Mouse (Mus musculus) left cerebral cortex, postnatal 10 days (tissue): Measurements from ENCODE around the gene Gm9732. TPM values are rescaled to one million over a fixed set of nuclear protein-coding genes. Genes with fewer than 3 reads are reported as not detected.
"Not testable (repeated sequence)": the region's sequence is repeated elsewhere in the genome, so short reads cannot be mapped to it uniquely, and the experiment has no call there.

Source experiments
- DNase-seq, 2 experiments: peaks; one replicate each; pipeline ENCODE4 v3.0.0; 2021 to 2022; ENCODE audit warnings: low spot score in 2 of 2, mixed read lengths in 1 of 2; ENCODE audit errors: extremely low spot score in 1 of 2
- intact Hi-C: fragments of 180-260 bp; cut with DNase I; formaldehyde crosslinking; loops from one replicate; pipeline ENCODE4 v1.15.1; 2025
- total RNA-seq, 2 experiments: library from RNA; stranded (reverse); gene quantifications; 2 replicates each; pipeline ENCODE4 v1.2.3; 2021

Gene Gm9732
- total RNA-seq = not detected

DNA sequence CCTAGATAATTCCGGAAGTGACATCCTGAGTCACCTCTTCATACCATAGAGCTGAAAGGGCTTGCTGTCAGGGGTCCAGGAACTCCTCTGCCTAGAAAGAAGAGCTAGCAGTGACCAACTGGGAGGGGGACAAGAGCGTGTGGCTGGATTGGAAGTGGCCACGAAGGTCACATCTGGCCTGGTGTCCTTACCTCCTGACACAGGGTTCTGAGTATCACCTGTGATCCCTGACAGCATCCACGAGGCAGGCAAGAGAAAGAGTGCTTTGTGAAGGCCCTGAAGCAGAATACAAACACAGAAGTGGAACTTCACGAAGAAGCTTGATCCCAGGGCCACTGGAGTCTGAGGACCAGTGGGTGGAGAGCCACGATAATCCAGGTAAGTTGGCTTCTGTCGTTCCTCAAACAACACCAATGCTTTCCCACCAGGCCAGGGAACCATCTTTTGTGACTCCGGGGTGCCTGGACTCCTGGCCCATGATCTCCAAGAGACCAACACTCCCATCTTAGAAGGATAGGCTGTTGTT, at the start of gene Gm9732:
Gm9732 (plus strand) TSS at position 51 of the 526 bp plus-strand sequence.
- peak in 1 of 2 experiments; percentile 34 for DNase-seq

DNA sequence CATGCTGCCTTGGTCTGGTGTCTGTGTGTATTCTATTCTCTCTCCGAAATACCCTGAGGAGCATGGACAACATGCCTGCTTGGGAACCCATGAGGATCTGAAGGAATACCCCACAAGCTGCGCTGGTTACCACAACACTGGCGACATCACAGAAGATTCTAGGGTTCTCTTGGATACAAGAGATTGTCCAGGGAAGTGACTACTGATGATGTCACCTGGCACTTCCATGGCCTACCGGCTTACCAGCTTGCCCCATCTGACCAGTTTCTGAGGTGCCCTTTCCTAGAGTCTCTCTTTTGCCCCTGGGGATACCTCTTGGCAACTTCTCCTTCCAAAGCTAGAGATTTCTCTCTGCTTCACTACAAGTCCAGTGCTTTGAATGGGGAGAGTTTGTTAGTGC, 39.6 kb upstream of the Gm9732 start, which contains the start of gene Gm8122:
Gm8122 (minus strand) TSS at position 101 of the 400 bp plus-strand sequence.
- intact Hi-C loops, DNase-seq: not testable (repeated sequence)

More for the DNA sequence above, at the start of gene Gm9732:
- intact Hi-C loops = not testable (repeated sequence)

- DNase-seq, intact Hi-C loops: not testable (repeated sequence)
Observed at GRCm38 (mm10) chr14:43237769-43238168, 37.1 kb upstream of the Gm9732 start.

DNA sequence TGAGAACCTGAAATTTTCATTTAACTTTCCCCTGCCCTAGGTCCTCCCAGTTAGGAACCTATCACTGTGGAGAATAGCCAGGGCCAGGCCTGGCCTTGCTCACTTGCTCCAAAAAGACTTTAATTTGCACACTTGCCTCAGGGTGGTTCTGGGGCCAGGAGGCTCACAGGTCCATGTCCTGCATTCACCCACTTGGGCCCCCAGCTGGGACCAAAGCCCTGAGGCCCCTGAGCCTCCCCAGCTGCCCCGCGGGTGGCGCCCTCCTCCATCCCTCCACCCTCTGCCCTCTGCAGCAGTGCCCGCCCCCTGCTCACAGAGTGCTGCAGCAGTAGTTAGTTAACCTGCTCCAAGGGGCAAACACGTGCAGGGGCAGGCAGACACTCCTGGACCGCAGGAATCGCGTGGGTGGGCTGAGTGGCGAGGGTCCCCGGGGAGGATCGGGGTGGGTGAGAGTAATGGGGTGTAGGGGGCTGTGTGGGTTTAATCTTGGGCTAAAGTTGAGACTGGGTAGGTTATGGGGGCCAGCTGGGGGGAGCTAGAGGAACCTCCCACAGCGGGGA, 25.1 kb upstream of the Gm9732 start:
- peak in 1 of 2 experiments; percentile 50 for DNase-seq
- intact Hi-C loops = loop anchor here (10.0 kb wide), 1 partner anchor 285 kb away; no protein-coding TSS in a partner anchor

DNA sequence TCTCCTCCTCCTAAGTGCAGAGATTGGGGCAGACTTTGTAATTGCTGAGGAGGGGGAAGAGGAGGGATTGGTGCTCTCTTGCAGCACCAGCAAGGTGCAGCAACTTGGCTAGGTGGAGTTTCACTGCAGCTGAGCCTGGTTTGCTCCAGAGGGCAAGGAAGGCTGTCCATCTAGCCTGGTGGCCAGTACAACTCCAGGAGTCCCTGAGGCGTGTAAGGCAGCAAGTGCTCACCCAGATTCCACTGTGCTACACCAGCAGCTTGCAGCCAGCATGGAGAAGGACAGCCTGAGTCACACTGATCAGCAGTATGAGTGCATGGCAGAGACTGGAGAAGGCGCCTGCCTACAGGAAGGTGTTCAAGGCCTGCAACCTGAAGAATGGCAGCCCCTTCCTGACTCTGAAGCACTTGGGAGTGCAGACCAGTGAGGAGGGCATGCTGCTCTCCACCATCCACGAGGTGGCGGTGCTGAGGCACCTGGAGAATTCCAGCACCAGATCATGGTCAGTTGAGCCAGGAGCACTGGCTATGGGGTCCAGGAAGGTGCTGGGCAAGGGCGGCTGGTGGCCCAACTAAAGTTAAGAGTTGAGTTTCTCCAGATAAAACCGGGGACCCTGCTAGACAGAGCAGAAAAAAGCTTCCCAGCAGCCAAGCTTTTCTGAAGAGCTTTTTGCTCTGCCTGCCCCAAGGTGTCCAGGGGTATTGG, 24.1 kb upstream of the Gm9732 start:
- intact Hi-C loops = loop anchor here (10.0 kb wide), 1 partner anchor 284 kb away; no protein-coding TSS in a partner anchor
- not testable (repeated sequence) for DNase-seq

DNA sequence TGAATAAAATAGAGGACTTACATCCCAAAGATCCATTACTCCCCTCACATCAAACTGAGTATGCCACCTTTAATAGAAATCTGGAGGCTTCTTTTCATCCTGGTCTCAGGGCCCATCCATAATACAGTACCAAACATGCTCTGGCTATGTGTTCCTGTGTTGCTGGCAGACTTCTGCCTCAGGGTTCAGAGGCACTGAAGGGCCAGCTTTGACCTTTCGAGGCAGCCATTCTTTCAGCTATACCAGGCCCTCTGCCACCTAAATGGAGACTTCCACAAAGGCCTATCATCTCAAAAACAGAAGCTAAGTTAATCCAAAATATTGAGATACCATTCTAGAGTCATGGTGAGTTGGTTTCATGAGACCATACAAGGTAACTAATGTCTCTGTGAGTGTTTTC, 18.3 kb upstream of the Gm9732 start:
- not testable (repeated sequence) for DNase-seq
- intact Hi-C loops = loop anchor here (10.0 kb wide), 1 partner anchor 278 kb away; no protein-coding TSS in a partner anchor

GRCm38 (mm10) chr14:43258349-43258748, 16.5 kb upstream of the Gm9732 start, which contains the start of gene Gm8126:
Gene Gm8126, plus strand, starts transcription at chr14:43258649.
- not testable (repeated sequence) for DNase-seq
- intact Hi-C loops = loop anchor here (10.0 kb wide), 1 partner anchor 276 kb away; no protein-coding TSS in a partner anchor

- DNase-seq, intact Hi-C loops: not testable (repeated sequence)
Observed at GRCm38 (mm10) chr14:43263421-43263820, 11.4 kb upstream of the Gm9732 start.

DNA sequence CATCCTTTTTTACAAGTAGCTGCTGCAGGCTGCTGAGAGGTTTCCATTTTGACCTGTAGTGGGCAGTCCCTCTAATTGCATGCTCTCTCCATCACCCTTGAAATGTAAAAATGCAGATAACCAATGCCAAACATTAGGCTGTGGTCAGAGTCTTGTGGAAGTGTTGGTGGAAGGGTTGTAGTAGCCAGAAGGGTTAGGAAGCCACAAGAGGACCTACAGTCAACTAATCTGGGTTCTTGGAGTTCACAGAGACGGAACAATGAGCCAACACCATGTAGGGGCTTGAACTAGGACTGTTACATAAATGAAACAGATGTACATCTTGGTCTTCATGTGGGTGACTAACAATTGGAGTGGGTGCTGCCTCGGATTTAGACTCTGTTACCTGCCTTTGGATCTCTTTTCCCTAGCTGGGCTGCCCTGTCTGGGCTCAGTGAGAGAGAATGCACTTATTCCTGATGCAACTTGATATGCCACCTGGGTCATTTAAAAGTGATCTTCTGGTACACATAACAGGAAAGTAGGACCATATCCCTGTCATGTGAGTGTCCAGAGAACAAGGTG, 6.2 kb upstream of the Gm9732 start:
- intact Hi-C loops, DNase-seq: not testable (repeated sequence)

GRCm38 (mm10) chr14:43269211-43269610, 5.6 kb upstream of the Gm9732 start:
- intact Hi-C loops, DNase-seq: not testable (repeated sequence)

- peak in 1 of 2 experiments; percentile 21 for DNase-seq
- intact Hi-C loops = not testable (repeated sequence)
Observed at GRCm38 (mm10) chr14:43273161-43273560, 1.7 kb upstream of the Gm9732 start.

DNA sequence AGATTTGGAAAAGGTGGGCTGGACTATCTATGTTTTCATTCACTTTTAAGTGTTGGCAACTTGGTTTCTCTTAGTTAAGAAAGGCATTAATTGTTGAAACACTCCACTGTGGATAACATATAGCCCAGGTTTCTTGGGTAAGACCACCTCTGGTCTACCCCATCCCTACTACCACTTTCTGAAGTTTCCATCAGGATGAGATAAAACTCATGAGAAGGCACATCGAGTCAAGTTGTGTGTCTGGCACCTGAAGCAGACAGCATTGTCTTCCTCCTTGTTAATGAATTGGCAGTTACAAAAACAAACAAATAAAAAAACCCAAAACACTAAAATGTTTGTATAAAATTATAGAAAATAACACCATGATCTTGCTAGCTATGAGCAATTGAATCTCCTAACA, 916 bp downstream of the Gm9732 start:
- intact Hi-C loops = not testable (repeated sequence)

DNA sequence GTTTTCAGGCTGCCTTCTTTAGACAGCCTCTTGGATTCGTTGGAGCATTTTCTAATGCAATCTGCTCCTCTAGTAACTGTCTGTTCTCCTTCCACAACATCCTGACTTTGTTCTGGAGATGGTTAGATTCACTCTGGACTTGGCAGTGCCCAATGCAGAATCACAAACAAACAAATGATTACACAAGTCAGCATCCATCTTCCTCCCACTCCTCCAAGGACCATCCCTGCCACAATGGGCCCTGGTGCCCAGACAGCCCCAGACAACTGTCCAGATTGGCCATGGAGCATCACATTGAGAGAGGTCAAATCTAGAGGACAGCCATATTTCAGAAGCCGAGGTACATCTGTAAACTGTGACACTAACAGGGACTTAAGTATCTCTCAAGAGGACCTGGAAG, 2.6 kb downstream of the Gm9732 start:
- intact Hi-C loops = not testable (repeated sequence)

More for the DNA sequence above, 916 bp downstream of the Gm9732 start:
- not testable (repeated sequence) for DNase-seq

DNA sequence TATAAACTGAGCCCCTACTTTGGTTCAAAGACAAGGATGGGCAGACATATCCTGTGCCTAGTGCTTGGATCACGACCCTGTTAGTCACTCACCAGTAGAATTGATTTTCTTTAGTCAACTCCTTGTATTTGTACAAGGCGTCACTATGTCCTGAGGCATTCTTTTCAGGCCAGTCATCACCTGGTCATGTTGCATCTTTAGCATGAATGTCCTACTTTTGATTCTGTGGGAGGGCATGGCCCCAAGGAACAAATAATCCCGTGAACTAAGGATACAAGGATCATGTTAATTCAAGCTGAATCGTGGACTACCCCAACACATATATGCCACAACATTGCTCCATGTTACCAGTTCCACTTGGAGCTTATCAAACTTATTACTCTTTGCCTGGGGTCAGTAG, 3.3 kb downstream of the Gm9732 start:
- intact Hi-C loops = not testable (repeated sequence)
- DNase-seq = peak in 1 of 2 experiments; percentile 20

More for the DNA sequence above, 2.6 kb downstream of the Gm9732 start:
- not testable (repeated sequence) for DNase-seq

GRCm38 (mm10) chr14:43278681-43279080, 3.8 kb downstream of the Gm9732 start:
- intact Hi-C loops = not testable (repeated sequence)
- peak in 1 of 2 experiments; percentile 60 for DNase-seq

DNA sequence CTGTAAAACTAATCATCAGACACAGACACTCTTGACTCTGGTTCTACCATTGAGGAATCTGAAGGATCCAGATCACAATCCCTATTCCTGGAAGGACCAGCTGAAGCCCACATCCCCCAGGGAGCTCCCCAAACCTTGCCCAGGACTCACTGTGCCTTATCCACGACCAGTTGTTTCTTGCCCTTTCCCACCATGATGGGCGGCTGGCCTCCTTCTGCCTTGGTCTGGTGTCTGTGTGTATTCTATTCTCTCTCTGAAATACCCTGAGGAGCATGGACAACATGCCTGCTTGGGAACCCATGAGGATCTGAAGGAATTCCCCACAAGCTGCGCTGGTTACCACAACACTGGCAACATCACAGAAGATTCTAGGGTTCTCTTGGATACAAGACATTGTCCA, 18.7 kb downstream of the Gm9732 start, which contains the start of gene Gm8127:
Gm8127 (minus strand) TSS at position 330 of the 400 bp plus-strand sequence.
- DNase-seq, intact Hi-C loops: not testable (repeated sequence)

- intact Hi-C loops, DNase-seq: not testable (repeated sequence)
Observed at GRCm38 (mm10) chr14:43319516-43319915, 44.7 kb downstream of the Gm9732 start.

GRCm38 (mm10) chr14:43328603-43329002, 53.8 kb downstream of the Gm9732 start:
- DNase-seq, intact Hi-C loops: not testable (repeated sequence)

DNA sequence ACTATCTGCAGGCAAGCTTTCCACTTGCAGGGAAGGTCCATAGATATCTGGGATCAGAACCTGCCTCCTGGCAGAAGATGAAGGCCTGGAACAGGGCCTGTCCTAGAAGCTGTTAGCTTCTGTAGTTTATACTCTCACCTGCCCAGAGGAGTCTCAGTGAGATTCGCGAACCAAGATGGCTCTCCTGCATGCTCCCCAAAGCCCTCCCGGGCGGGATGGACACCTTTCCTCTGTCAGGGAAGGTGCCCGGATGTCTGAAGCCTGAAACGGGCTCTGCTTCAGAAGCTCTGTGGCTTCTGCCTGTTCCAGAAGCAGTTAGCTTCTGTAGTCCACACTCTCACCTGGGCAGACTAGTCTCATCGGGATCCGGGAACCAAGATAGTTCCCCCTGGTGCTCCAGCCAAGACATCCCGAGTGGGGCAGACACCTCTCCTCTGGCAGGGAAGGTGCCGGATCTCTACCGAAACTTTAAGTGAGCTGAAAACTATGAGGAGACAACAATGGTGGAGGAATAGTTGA, 56.6 kb downstream of the Gm9732 start:
- intact Hi-C loops = not testable (repeated sequence)
- peak in 1 of 2 experiments; percentile 28 for DNase-seq
